Mouse (Mus musculus) adrenal gland, adult 2 months (tissue): ENCODE results near the gene Ulk4. TPM values are rescaled to one million over a fixed set of nuclear protein-coding genes. Genes with fewer than 3 reads are reported as not detected.
A peak's percentile ranks its signal among the peaks of the same experiment; 100 is the strongest.

Experiments used
- DNase-seq: peaks from one replicate; pipeline ENCODE4 v3.0.0; 2021
- polyA plus RNA-seq: library from polyadenylated mRNA; depleted of rRNA; stranded (reverse); fragments of >200 nt; gene quantifications from 2 replicates; pipeline ENCODE4 v1.2.3, GENCODE M21; 2012
- total RNA-seq, 2 experiments: library from RNA; stranded (reverse); gene quantifications; 2 replicates each; pipeline ENCODE4 v1.2.3; 2021

Gene Ulk4
- total and polyA plus RNA-seq, 3 experiments: 1.5 to 2.3 (median 2.0) TPM

DNA sequence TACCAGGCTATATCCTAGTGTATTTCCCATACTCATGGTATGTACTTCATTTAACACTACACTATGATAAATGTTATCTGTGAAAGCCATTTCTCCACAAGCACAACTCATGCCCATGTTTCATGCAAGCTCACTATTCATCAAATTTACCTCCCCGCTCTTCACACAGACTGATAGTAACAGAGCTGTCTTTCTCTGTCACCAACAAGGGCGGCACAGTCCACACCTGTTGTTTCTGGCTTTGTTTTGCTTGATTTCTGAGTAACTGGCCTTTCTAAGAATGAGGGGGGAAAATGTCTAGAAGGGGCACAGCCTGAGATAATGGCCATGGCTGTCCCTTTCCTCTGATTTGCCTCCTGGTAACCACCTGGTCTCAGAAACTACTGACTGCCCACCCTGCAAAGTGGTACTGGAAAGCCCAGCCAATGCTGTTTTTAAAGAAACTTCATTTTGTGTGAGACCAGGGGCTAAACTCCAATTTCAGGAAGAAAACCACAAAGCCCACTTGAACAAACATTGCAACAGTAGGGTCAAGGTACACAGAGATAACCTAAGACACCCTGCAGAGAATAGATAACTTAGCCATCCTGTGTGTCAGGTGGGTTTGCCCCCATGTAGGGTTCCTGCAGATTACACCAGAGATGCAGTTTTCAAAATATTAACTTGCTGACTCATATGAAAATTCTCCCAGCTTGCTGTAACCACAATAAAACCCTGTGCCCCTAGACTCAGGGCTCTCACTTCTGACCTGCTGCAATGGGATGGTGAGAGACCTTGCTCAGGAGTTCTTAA is 258.3 kb downstream of the Ulk4 start:
- no peak for DNase-seq

GRCm38 (mm10) chr9:121015810-121016502 is 261.0 kb downstream of the Ulk4 start:
- DNase-seq: no peak

DNA sequence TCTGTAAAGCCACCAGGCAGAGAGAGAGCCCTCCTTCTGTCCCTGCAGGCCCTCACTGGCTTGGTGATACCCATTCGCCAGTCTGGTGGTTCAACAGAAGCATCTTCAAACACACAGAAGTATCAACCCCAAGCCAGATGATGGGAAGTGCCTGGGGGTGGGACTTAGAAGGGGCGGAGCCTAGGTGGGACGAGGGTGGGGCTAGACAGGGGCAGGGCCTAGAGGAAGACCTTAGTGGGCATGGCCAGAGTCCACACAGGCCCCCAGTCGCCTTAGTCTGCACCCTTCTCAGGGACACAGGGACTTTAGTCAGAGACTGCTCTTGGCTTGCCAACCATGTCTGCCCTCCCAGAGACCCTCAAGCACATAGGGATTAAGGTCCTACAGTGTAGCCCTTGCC is 265.5 kb downstream of the Ulk4 start:
- no peak for DNase-seq

- no peak for DNase-seq
Observed at GRCm38 (mm10) chr9:121010544-121010943, 266.5 kb downstream of the Ulk4 start.

- peak; percentile 54 for DNase-seq
Observed at GRCm38 (mm10) chr9:121005961-121006360, 271.0 kb downstream of the Ulk4 start.

GRCm38 (mm10) chr9:121001681-121002540 is 275.1 kb downstream of the Ulk4 start:
- peak; percentile 50 for DNase-seq

DNA sequence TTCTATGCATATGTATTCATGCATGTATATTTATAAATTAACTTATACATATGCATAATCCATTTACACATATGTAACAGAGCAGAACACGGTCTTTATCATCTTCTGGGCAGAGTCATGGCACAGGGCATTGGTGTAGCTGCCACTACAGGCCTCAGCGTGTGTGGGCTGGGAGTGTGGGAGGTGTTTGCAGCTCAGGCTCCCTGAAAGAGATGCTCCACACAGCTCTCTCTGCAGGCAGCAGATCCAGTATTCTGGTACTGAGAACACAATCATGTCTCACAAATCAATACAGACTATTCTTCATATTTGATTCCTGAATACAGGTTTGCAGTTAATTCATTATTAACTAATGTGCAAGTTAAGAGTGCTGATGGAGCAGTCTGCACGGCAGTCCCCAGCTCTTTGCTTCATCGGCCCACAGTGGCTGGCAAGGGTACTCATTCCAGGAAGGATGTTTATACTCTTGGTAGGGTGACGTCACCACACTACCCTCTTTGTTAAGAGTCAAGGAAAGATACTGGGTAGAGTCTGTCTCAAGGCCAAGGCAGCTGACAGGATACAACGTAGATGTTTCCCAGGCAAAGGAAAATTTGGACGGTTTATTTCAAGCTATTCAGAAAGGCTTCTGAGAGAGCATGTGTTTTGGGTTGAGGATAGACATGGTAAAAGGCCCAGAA is 276.2 kb downstream of the Ulk4 start:
- peak; percentile 31 for DNase-seq

DNA sequence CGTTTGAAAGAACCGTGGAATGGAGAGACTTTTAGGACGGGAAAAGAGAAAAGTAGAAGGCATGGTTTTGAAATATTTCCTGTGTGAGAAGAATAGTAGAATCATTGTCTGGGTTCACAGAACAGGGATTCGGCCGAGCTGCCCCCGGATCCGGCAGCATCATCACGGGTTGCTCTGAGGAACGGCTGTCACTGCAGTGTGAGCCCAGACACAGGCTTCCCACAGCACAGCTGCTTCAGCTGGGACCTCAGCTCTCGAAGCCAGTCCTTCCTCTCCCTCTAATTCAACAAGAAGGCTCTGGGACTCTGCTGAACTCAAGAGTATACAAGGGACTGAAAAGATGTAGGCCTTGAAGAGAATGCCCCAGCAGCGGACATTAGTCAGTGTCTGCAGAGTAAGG is 278.3 kb downstream of the Ulk4 start:
- DNase-seq: no peak

- DNase-seq: no peak
Observed at GRCm38 (mm10) chr9:120994223-120995155, 282.5 kb downstream of the Ulk4 start.

- no peak for DNase-seq
Observed at GRCm38 (mm10) chr9:120993004-120993403, 284.0 kb downstream of the Ulk4 start.

GRCm38 (mm10) chr9:120991801-120992200 is 285.2 kb downstream of the Ulk4 start:
- DNase-seq: no peak

DNA sequence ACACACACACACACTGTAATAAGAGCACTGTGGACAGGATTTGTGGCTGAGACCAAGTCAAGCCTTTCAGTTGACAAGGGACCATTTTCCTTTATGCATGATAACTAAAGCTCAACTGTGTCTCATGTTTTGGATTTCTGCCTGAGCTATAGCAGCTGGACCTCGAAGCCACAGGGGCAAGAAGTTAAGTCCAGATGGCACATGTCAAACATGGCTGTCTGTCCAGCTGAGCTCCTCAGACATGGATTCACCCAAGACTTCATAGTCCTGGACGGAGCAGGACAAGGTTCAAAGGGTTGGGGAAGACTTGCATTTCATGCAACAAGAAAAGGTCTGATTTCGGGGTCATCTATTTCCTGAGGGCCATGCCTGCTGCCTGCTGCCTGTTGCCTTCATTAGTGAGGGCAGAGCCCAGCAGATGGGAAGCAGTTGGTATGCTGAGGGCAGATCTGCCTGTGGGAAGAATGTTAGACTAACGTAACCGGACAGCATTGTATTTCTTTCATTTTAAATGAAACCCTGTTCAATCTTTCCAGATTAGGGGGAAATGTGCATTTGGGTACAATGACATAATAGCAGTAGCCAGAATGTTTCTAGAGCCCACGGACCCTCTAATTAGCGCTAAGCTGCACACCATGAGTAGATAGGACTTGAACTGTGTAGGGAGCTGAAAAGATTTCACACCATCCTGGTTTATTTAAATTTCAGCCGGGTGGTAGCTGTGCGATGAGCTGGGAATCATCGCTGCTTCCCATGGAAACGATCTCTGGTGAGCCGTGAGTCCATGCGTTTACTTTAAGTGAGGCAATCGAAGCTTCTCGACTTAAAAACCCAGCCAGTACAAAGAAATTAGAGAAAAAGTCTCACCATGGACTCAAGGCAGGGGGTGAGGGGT is 286.9 kb downstream of the Ulk4 start:
- no peak for DNase-seq

DNA sequence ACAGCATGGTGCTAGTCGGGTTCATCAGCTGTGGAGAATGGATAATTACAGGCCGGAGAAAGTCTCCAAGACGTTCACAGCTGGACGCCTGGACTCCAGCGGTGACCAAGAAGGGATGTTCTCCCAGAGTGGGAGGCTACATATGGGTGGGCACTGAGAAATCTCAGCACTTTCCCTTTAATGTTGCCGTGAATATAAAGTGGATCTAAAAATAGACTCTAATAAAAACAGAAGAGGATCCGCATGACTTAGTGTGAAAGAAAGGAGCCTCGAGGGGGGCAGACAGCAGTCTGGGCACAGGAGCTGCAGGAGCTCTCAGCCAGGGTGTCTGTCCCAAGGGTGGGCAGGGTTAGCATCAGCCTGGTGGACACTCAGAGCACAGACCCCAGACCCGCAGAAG is 288.9 kb downstream of the Ulk4 start:
- DNase-seq: no peak

- DNase-seq: no peak
Observed at GRCm38 (mm10) chr9:120986994-120987393, 290.0 kb downstream of the Ulk4 start.

GRCm38 (mm10) chr9:120986255-120986654 is 290.7 kb downstream of the Ulk4 start:
- no peak for DNase-seq

GRCm38 (mm10) chr9:120985524-120985923 is 291.5 kb downstream of the Ulk4 start:
- DNase-seq: no peak

GRCm38 (mm10) chr9:120985009-120985408 is 292.0 kb downstream of the Ulk4 start:
- DNase-seq: no peak

- DNase-seq: no peak
Observed at GRCm38 (mm10) chr9:120984509-120984908, 292.5 kb downstream of the Ulk4 start.

- no peak for DNase-seq
Observed at GRCm38 (mm10) chr9:120983849-120984248, 293.1 kb downstream of the Ulk4 start.

DNA sequence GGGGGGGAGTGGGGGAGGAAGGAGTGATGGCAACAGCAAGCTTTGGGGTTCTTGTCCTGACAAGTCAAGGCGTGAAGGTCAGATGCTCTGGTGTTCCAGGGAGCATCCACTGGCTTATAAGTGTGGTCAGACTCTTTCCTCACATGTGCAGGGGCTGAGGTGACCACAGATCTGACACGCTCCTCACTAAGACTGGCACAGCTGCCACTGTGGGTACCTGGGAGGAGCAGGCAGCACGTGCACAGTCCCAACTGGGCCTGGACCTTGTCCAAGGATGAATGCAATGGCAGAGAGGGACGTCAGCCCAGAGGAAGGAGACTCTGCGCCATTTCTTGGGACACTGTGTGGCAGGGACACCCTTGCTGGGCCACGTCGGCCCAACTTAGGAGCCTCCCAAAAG is 295.2 kb downstream of the Ulk4 start:
- no peak for DNase-seq
